Mouse (Mus musculus) urinary bladder, postnatal 36 days (tissue): ENCODE measurements around the gene Sema3a.
A peak's percentile ranks its signal among the peaks of the same experiment; 100 is the strongest.
"Not testable (repeated sequence)": the region's sequence is repeated elsewhere in the genome, so short reads cannot be mapped to it uniquely, and the experiment has no call there.

Source experiments
- DNase-seq, 2 experiments: peaks; one replicate each; pipeline ENCODE4 v3.0.0; 2022; ENCODE audit warnings: low spot score in 2 of 2, mixed read lengths in 1 of 2

The Sema3a gene

DNA sequence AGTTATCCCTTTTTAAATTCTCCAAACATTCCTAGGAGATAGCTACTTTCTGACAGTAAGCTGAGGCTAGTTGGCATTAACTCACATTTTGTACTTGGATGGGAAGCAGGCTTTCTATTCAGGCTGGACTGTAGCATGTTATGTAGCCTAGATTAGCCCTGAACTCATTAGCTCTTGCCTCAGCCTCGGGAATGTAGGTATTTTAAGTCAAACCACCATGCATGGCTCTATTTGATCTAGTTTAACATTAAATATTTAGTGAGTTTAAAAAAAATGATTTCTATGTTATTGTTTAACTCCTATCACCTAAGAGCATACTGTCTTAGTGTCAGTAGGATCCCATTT lies 423.0 kb downstream of the Sema3a start:
- DNase-seq: no peak

DNA sequence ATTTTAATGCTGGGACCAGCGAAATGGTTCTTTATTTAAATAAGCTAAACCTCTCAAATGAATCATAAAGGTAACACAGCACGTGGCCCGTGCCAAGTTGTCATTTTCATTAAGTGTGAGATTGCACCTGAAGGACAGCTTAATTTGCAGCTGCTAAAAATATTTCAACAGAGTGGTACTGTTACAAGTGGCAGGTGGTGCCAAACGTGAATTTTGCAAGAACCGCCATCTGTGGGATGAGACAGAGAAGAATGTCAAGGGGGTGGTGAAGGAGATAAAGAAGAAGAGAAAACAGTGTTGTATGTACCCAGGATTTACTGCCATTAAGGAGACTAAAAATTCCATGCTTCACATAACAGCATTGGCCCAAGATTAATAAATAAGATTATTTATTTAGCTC lies 423.9 kb downstream of the Sema3a start:
- no peak for DNase-seq

DNA sequence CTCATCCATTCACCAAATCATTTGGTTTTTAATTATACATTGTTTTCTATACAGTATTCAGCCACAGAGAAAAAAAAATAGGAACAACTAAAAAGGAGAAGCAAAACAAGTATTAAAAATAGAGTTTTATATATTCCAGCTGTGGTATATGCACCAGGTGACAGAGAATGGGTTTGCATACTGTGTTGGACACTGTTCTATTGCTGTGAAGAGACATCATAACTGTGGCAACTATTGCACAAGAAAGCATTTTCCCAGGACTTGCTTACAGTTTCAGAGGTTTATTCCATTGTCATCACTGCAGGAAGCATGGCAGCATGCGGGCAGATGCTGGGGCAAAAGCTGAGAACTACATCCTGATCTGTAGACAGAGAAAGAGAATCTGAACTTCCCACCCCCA lies 425.7 kb downstream of the Sema3a start:
- DNase-seq: no peak

DNA sequence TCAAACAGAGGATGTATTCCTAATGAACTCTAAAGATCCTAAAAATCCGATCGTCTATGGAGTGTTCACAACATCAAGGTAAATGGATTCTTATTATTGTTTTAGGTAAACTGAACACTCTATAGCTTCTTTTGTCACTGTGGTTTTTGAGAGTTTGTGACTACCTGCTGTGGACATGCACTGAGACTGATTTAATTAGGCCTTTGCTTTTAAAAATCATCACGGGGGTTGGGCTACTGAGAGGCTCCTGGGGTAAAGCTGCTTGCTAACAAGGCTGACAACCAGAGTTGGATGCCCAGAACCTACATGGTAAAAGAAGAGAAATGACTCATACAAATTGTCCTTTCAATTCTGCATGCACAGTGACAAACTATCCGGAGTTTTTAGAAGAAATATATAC lies 432.0 kb downstream of the Sema3a start:
- no peak for DNase-seq

DNA sequence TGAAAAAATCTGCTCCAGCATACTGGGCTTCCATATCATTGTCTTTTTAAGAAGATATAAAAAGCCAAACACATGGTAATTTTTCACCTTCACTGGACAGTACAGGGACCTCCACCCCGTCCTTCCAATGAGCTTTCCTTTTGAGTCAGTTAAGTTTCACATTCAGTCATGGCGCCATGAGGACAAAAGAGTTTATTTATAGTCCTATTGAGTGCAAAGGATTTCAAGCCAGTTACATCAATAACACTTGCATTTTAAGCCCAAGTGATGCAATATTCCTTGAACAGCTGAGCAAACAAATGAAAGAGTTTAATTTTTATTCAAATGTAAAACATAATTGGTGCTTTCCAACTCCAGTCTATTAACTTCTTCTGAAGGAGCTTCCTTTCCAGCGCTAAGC lies 448.7 kb downstream of the Sema3a start:
- DNase-seq: no peak

DNA sequence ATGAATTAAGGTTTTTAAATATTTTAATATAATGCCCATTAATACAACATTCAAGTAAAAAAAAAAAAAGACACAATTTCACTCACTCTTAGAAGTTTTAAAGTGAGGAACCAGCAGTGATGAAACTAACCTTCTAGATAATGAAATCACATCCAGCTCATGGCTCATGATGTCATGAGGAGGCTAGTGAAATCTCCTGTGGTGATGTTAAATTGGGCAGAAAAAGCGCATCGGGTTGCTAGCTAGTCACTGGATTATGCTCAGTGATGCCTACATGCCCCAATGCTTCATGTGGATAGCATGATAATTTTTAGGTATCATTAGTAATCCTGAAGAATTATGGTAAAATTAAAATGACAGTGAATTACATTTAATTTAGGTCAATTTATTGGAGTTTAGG lies 453.9 kb downstream of the Sema3a start:
- DNase-seq: no peak

DNA sequence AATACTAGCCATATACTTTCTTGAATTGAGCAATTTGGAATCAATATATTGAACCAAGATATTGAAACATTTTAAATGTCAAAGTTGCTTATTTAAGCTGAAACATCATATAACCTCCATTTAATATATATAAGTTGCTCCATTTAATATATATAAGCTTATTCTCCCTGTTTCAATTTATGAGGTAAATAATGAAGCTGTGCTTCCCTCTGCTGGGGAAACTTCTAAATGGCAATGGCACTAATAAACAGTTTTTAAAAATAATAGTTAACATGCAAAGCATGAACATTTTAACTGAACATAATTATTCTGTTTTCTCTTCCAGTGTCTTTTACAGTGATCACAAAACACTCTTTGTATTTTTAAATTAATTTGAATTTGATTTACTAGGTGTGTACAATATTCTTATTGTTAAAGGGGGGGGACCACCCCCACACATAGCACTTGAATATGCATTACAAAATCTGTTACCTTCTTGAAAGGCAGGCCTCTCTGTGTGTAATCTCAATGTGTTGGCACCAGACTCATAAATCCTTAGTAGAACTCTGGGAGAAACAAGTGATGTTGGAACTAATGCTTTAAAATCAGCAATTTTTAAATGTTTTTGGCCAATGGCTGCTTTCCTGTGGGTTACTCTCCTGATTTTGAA lies 460.5 kb downstream of the Sema3a start:
- DNase-seq: no peak

DNA sequence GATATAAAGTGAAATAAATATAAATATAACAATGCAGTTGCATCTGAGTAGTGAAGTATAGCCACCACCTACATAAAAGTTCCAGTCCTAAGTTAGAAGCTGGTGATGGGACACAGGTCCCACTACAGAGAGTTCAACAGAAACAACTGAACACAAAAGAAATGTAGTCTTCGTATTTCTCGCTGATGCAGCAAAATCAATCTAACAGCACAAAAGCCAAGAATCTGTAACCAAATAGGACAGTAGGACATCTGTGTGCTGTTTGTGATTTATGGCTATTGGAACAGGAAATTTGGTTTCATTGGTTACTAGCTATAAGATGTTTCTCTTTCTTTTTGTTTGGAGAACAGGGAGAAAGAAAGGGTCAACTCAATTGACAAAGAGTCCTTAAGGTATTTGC lies 469.2 kb downstream of the Sema3a start:
- DNase-seq: no peak

DNA sequence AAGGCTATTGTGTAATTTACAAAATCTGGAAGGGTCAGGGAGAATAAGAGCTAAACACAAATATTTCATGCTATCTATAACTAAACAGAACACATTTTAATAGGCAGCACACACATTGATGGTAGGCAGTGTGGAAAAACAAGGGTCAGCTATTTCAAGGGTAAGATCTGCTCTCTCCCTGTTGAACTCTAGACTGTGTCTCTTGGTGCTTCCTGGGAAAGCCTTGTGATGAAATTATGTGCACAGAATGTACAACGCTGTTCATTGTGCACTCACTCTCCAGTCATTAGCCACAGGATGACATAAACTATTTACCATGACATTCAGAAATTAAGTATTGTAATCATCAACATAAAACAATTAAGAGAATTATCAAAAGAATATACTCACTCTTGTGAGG lies 486.4 kb downstream of the Sema3a start:
- DNase-seq: no peak

DNA sequence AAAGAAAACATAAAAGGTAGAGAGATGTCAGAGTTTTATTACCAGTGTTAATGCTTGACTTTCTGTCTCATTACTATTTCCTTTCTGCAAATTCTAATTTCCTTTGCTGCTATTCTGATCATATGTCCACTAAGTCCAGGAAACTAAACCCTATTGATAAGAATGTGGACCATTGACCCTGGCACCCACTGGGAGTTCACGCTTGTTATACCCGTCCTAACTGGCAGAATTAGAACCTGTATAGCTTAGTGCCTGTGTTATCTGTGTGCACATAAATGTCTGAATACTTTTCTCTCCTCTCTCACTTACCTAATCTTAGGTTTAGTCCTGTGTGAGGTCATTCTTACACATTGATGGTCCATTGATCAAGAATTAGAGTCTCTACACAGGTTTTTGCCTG lies 486.9 kb downstream of the Sema3a start:
- DNase-seq: no peak

DNA sequence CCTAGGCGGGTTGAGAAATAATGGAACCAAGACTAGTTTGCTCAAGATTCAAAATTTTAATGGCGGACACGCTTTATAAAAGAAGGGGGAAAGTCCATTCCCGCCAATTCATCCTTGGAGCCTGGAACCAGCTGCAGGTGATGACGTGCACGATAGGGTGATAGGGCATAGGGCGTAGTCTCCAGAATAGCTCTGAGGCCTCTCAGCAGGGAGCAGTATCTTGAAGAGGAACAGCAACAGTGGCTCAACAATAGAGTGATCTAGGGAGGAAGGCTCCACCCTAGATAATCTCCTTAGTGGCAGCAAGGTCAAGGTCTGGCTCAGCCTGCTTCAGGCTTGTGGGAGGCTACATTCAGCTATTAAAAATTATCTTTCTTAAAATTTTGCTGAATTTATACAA lies 489.4 kb downstream of the Sema3a start:
- not testable (repeated sequence) for DNase-seq

DNA sequence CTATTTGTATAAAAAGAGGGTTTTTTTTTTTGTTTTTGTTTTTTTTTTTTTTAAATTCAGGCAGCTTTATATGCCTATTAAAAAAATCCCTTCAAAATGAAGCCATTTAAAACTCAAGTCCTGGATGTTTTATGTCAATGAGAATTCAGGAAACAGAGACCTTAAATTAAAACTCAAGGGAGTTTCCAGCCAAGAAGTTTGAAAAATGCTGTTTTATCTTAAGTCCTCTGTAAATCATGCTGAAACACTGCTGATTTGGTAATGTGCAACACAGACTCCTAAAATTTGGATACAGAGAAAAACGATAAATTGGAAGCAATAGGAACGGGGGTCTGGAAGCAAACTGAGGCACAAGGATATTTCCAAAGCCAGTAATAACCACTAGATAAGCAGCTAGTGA lies 490.7 kb downstream of the Sema3a start:
- DNase-seq: no peak

DNA sequence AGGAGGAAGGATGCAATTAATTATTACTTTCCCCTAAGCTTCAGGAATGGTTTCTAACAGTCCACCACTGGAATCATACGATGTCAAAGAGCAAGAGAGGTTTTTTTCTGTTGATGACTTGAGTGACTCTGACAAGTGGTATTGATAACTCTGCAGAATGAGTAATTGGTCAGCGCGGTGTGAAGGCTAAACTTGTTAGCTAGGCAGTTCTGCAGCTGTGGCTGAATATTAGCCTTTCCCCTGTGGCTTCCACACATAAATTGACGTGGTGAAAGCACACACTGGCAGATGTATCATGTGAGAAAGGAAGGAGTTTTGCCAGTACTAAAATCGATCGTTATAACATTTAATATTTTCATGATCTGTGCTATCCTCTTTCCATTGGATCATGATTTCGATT lies 497.4 kb downstream of the Sema3a start:
- no peak for DNase-seq

DNA sequence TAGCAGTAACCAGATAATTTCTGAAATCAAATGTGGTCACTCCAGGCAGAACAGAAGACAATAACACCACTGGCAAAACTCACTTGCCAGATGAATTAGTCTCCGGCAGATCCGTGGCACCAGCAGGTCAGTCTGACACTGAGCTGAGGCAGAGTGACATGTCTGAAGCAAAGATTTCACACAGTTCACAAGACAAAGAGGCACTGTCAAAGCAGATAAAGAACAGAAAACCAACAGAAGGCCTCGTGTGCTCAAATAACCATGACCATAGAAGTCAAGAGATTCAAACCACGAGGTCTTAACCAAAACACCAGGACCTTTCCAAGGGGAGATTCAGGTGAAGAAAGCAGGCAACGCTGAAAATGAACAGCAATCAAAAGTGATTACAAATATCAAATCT lies 499.5 kb downstream of the Sema3a start:
- no peak for DNase-seq

DNA sequence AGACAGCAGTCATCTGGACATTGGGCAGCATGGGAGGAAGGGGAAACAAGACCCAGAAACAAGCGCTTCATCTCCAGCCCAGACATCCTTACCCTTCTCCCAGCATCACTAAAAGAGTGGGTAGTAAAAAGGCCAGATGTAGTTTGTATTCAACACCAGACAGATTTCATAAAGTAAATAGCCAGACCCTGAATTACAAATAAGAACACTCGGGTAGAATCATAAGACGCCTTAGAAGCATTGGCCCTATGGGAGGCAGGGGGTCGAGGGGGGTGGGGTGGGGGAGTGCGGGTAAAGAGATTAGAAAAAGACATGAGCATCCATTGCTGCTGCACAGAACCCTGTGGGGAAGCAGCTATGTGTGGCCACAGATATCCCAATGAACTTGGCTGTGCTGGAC lies 500.9 kb downstream of the Sema3a start:
- DNase-seq: no peak

DNA sequence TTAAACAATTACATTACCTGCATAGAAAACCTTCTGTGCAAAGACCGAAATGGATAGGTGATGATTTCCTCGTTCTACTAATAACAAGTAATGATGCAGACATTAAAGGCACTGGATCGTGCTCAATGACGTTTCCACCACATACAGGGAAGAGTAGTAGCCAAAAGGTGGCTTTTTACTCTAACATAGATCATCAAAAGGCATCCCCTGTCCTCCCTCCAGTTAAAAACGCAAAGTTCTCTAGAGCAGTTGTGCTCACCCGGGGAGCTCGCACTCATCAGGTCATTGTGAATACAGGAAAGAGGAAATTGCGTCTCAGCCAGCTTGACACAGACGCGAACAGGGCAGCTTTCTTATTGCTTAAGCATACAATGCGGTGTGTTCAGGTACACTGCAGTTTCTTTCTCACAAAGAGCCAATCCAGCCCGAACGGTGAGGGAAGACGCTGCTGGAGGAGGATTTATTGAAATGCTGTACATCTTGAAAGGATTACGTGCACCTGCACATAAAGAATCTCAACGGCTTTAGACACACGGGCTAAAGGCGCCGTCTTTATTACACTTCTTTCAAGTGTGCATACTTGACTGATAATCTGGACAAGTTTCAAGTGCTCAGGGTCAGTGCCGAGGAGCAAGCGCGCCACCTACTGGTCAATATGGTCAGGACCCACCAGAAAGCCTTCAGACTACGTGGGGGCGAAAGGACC lies 503.5 kb downstream of the Sema3a start:
- DNase-seq: peak; percentile 61 to 74

DNA sequence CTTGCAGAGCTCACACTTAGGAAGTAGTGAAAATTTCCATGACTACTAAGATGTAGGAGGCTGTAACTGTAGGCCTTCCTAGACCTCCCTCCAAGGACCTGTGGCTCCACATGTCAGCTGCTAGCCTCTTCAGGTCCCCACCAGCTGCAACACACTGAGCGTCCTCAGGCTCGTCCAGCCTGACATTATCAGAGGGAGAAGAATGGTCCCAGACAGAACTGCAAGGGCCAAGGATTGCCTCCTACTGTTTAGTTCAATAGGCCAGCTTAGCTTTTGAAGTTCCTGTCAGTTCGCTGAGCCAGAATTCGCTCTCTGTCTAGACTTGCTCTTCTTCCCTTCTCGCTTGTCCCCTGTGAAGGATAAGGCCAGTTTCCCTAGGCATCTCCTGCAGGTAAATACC lies 504.7 kb downstream of the Sema3a start:
- no peak for DNase-seq

DNA sequence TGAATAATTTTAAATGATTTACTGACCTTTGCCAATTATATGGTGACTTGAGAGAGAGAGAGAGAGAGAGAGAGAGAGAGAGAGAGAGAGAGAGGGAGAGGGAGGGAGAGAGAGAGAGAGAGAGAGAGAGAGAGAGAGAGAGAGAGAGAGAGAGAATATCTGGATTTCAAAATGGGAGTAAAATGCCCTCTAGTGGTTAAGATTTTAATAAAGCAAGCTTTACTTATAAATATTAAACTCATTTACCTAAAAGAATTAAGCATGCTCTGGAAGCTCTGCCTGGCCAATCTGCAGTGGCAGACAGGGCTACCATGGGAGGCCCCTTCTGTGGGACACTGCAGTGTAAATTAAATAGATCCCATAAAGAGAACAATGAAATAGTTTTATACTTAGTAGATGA lies 505.5 kb downstream of the Sema3a start:
- DNase-seq: no peak

DNA sequence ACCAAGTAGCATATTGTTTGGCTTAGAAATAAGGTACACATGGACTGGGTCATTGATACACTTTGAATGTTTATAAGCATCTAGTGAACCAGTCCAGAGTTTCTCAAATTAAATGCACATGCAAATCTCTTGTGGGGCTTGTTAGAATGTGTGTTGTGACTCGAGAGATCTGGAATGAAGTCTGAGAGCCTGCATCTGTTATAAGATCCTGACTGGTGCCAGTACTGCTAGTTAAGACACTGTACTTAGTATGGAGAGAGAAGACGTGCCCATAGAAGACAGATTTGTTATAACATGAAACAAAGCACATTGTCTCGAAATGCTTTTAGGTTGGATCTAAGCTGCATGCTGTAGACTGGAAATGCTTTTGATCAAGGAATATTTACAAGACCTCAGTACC lies 511.0 kb downstream of the Sema3a start:
- no peak for DNase-seq
